Mouse (Mus musculus) lung, embryonic 16.5 days (tissue): ENCODE results near the gene Gm17622. TPM values are rescaled to one million over a fixed set of nuclear protein-coding genes. Genes with fewer than 3 reads are reported as not detected.

Source experiments
- ATAC-seq: fragments of 200-750 bp; cut with Nextera tagmentation; 2 replicates; pipeline ENCODE4 v1.8.0; 2017; ENCODE audit warnings: low read depth, mild to moderate bottlenecking, moderate library complexity
- H3K27ac ChIP-seq: fragments of 300-500 bp; sonication (generic); 2 replicates; pipeline ENCODE4 v1.5.1; 2014; ENCODE audit warnings: mild to moderate bottlenecking, control low read depth, low read length
- H3K27me3 ChIP-seq: fragments of 300-500 bp; sonication (generic); 2 replicates; pipeline ENCODE4 v1.6.1; 2014; ENCODE audit warnings: low read depth, low read length, mixed read lengths; ENCODE audit not compliant: control insufficient read depth, insufficient read depth
- H3K36me3 ChIP-seq: fragments of 300-500 bp; sonication (generic); 2 replicates; pipeline ENCODE4 v1.6.1; 2014; ENCODE audit warnings: low read length; ENCODE audit not compliant: control insufficient read depth, insufficient read depth
- H3K4me1 ChIP-seq: fragments of 300-500 bp; sonication (generic); replicated peaks from 2 replicates; pipeline ENCODE4 v1.6.1; 2014; ENCODE audit warnings: low read length, mixed read lengths; ENCODE audit not compliant: control insufficient read depth, insufficient read depth
- H3K4me2 ChIP-seq: fragments of 300-500 bp; sonication (generic); 2 replicates; pipeline ENCODE4 v1.6.1; 2014; ENCODE audit warnings: low read depth, low read length, control low read depth
- H3K4me3 ChIP-seq: fragments of 300-500 bp; sonication (generic); 2 replicates; pipeline ENCODE4 v1.5.1; 2014; ENCODE audit warnings: mild to moderate bottlenecking, low read length, control low read depth
- H3K9ac ChIP-seq: fragments of 300-500 bp; sonication (generic); 2 replicates; pipeline ENCODE4 v1.6.1; 2014; ENCODE audit warnings: low read length, control low read depth
- H3K9me3 ChIP-seq: fragments of 300-500 bp; sonication (generic); 2 replicates; pipeline ENCODE4 v1.6.1; 2016; ENCODE audit warnings: low read length; ENCODE audit not compliant: control insufficient read depth
- WGBS: fragments of 180-500 bp; shearing (Covaris S2); extraction: QIAGEN DNeasy Blood & Tissue Kit; methylation state at CpG from one replicate; pipeline ENCODE4 v1.1.7; 2014; 5-methylcytosine and 5-hydroxymethylcytosine counted together
- polyA plus RNA-seq: library from polyadenylated mRNA; unstranded; fragments of >200 nt; fragmentation: Nextera tagmentation; extraction: Ambion mirVana; gene quantifications from 2 replicates; pipeline ENCODE4 v1.2.1, GENCODE M21; 2015

Gm17622 gene
- polyA plus RNA-seq, result not detected in 2 replicates

- H3K4me2 ChIP-seq, result no peak within 1 kb of the TSS
- 95% methylated on average over 3 of the region's 3 CpGs for WGBS
- no peaks in the 10 kb centered on the region for H3K4me1 ChIP-seq
- 0 out of 2 replicates have a peak, but pooled peaks cover under 1% of the 10 kb centered on the region for H3K9me3 ChIP-seq
- ATAC-seq, result no peak
- no peak within 1 kb of the TSS for H3K27ac ChIP-seq
- no peak within 1 kb of the TSS for H3K9ac ChIP-seq
- H3K4me3 ChIP-seq, result no peak within 1 kb of the TSS
- H3K36me3 ChIP-seq, result peaks cover 4% of the 10 kb centered on the region
- H3K27me3 ChIP-seq, result no peaks in the 10 kb centered on the region
These were observed at the start of gene Gm17622 for GRCm38 (mm10) chr13:96490433-96490832. Gene Gm17622, plus strand, starts transcription at chr13:96490733.

- Histone ChIP-seq H3K4me3 (no peak overlapping the region), H3K4me1 (no peaks in the 10 kb centered on the region), H3K27ac (no peak overlapping the region), H3K9me3 (no peaks in the 10 kb centered on the region), H3K27me3 (no peaks in the 10 kb centered on the region), H3K9ac (no peak overlapping the region), H3K36me3 (no peaks in the 10 kb centered on the region), H3K4me2 (no peak overlapping the region)
- ATAC-seq, result 0 out of 2 replicates have a peak, but pooled peaks have one; percentile 5
- 61% methylated on average over 11 of the region's 11 CpGs for WGBS
These were observed 40.2 kb upstream of the Gm17622 start for GRCm38 (mm10) chr13:96450205-96450856.

GRCm38 (mm10) chr13:96450869-96451268 lies 39.7 kb upstream of the Gm17622 start:
- H3K27me3 ChIP-seq, result no peaks in the 10 kb centered on the region
- no peaks in the 10 kb centered on the region for H3K9me3 ChIP-seq
- no peaks in the 10 kb centered on the region for H3K36me3 ChIP-seq
- no peak overlapping the region for H3K9ac ChIP-seq
- H3K4me3 ChIP-seq, result no peak overlapping the region
- ATAC-seq, result peak; percentile 60; the same call in 1 of the 2 replicates
- H3K4me2 ChIP-seq, result no peak overlapping the region
- H3K4me1 ChIP-seq, result no peaks in the 10 kb centered on the region
- WGBS, result 71% methylated on average over 7 of the region's 7 CpGs
- no peak overlapping the region for H3K27ac ChIP-seq

- Histone ChIP-seq H3K9ac (no peak overlapping the region), H3K27ac (no peak overlapping the region), H3K27me3 (no peaks in the 10 kb centered on the region), H3K4me3 (no peak overlapping the region), H3K9me3 (no peaks in the 10 kb centered on the region), H3K36me3 (no peaks in the 10 kb centered on the region), H3K4me2 (no peak overlapping the region), H3K4me1 (no peaks in the 10 kb centered on the region)
- ATAC-seq, result peak; percentile 36; the same call in 1 of the 2 replicates
- 75% methylated on average over 11 of the region's 11 CpGs for WGBS
These were observed 39.0 kb upstream of the Gm17622 start for GRCm38 (mm10) chr13:96451386-96452140.

- no peak overlapping the region for H3K4me3 ChIP-seq
- H3K27ac ChIP-seq, result no peak overlapping the region
- H3K9ac ChIP-seq, result no peak overlapping the region
- no peaks in the 10 kb centered on the region for H3K36me3 ChIP-seq
- no peaks in the 10 kb centered on the region for H3K4me1 ChIP-seq
- ATAC-seq, result no peak
- H3K4me2 ChIP-seq, result no peak overlapping the region
- H3K27me3 ChIP-seq, result no peaks in the 10 kb centered on the region
- no peaks in the 10 kb centered on the region for H3K9me3 ChIP-seq
- 94% methylated on average over 3 of the region's 3 CpGs for WGBS
These were observed 37.9 kb upstream of the Gm17622 start for GRCm38 (mm10) chr13:96452621-96453020.

GRCm38 (mm10) chr13:96454288-96454687 lies 36.2 kb upstream of the Gm17622 start:
- Histone ChIP-seq H3K9me3 (no peaks in the 10 kb centered on the region), H3K4me2 (no peak overlapping the region), H3K36me3 (no peaks in the 10 kb centered on the region), H3K27ac (no peak overlapping the region), H3K4me1 (no peaks in the 10 kb centered on the region), H3K9ac (no peak overlapping the region), H3K27me3 (no peaks in the 10 kb centered on the region), H3K4me3 (no peak overlapping the region)
- WGBS, result 61% methylated on average over 3 of the region's 3 CpGs
- ATAC-seq, result peak; percentile 75

GRCm38 (mm10) chr13:96457566-96457965 lies 33.0 kb upstream of the Gm17622 start:
- no peak for ATAC-seq
- Histone ChIP-seq H3K9ac (no peak overlapping the region), H3K36me3 (no peaks in the 10 kb centered on the region), H3K9me3 (no peaks in the 10 kb centered on the region), H3K4me2 (no peak overlapping the region), H3K4me1 (no peaks in the 10 kb centered on the region), H3K4me3 (no peak overlapping the region), H3K27me3 (no peaks in the 10 kb centered on the region), H3K27ac (no peak overlapping the region)
- WGBS, result 90% methylated on average over 5 of the region's 5 CpGs

- Histone ChIP-seq H3K4me1 (no peaks in the 10 kb centered on the region), H3K4me2 (no peak overlapping the region), H3K9me3 (no peaks in the 10 kb centered on the region), H3K9ac (no peak overlapping the region), H3K27me3 (no peaks in the 10 kb centered on the region), H3K4me3 (no peak overlapping the region), H3K27ac (no peak overlapping the region), H3K36me3 (no peaks in the 10 kb centered on the region)
- ATAC-seq, result no peak
- WGBS, result 72% methylated on average over 5 of the region's 5 CpGs
These were observed 32.5 kb upstream of the Gm17622 start for GRCm38 (mm10) chr13:96458018-96458417.

- ATAC-seq, result no peak
- Histone ChIP-seq H3K4me1 (no peaks in the 10 kb centered on the region), H3K4me2 (no peak overlapping the region), H3K36me3 (no peaks in the 10 kb centered on the region), H3K4me3 (no peak overlapping the region), H3K9ac (no peak overlapping the region), H3K27ac (no peak overlapping the region), H3K27me3 (no peaks in the 10 kb centered on the region), H3K9me3 (no peaks in the 10 kb centered on the region)
- WGBS, result 73% methylated on average over 4 of the region's 4 CpGs
These were observed 31.9 kb upstream of the Gm17622 start for GRCm38 (mm10) chr13:96458606-96459005.
